Mouse (Mus musculus) c-Kit-positive CD71-negative TER-119-negative erythroid progenitor cells, embryonic 14.5 days (primary cell): Measurements from ENCODE around the gene Dyrk3.
A peak's percentile ranks its signal among the peaks of the same experiment; 100 is the strongest.

Source experiments
- DNase-seq: peaks from one replicate; pipeline ENCODE4 v3.0.0-alpha.2; 2013; ENCODE audit warnings: low read depth

The Dyrk3 gene

DNA sequence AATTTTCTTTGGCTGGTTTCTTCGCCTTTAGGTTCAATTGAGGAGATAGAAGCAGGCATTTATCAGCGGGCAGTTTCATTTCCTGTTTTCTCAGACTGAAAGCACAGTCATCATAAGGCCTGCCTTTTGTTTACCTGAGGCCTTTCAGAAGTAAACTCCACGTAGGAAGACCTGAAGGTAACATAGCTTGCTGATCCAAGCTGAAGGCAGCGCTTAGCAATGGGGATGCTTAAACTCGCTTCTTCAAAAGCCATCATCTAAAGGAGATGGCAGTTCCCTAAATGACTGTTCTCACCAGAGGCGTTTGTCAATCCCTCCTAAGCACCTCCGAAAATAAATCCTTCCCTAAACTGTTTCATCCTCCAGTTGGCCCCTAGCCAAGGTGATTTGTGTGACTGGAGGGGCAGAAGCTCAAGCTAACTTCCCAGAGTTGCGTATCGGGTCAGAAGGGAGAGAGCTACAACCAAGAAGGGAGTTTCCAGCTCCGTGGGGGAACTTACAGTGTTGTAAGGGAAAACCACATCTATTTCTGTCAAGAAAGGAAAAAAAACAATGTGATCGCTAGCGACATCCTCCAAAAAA, 27.5 kb downstream of the Dyrk3 start:
- DNase-seq: no peak

DNA sequence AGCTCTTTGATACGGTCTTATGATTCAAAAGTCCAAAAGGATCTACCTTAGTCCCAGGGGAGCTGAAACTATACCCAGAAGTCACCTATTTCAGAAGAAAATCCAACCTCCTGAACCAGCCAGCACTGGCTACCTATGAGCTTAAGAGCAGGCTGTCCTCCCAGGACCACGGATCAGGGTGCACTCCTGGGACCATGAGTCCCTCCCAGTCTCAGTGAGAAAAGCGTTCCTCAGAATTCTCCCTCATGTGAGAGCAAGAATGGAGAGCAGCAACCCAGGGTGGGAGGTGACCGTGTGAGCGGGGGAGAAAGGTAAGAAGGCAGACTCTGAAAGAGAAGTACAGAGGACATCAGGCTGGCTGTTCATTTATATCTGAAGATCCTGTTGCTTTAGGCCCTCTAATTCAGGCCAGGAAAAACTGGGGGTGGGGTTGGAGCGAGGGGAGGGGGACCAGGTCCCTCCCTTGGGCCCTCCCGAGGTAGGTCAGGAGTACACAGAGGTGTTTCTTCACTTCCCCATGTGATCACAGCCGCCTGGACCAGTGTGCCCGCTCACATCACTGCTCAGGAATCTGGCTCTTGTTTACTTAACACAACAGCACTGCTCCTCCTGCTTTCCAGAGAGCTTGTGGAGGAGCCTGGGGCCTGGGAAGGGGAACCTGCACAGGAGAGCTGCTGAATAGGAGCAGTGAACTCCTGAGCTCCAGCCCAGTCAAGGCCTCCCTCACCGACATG, 30.4 kb downstream of the Dyrk3 start:
- DNase-seq: no peak

DNA sequence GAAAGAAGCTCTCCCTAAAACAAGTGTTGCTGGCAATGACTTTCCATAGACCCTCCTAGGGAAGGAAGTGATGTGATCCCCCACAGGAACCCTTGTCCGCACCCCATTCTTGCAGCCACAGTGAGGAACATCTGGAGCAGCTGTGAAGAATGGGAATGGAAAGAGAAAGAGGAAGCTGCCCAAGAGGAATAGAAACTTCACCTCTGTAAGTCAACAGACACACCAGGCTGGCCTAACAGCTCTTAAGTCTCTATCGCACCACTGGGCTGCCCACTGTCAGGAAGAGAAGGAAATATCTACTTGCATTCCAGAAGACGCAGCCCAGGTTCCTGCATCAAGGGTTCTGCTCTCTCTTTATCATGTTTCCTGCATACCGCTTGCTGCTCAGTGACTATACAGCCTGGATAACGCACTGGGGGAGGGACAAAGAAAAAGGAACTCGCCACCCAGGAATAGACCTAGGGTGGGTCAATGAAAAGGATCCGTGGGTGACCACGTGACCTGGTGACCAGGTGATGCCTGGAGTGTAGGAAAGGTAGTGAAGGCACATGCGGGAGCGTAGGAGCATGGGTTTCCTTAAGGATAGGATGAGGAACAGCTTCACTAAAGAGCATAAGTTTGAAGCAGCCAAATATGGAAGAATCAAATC, 34.2 kb downstream of the Dyrk3 start:
- no peak for DNase-seq

DNA sequence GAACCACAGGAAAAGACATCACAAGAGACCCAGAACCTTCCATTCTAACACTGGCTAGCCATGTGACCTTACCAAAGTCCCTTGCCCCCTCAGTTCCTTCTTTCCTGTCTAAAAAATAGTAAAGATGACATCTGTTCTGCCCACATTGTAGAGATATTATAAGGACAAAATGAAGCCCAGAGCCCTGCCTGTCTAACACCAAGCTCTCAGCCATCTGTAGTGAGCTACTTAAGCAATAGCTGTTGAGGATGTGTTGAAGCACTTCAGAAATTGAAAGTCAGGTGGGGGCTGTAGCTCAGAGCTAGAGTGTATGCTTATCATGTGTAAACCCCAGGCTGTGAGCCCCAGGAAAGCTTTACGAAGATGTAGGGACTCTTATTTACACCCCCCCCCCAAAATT, 37.3 kb downstream of the Dyrk3 start:
- no peak for DNase-seq

DNA sequence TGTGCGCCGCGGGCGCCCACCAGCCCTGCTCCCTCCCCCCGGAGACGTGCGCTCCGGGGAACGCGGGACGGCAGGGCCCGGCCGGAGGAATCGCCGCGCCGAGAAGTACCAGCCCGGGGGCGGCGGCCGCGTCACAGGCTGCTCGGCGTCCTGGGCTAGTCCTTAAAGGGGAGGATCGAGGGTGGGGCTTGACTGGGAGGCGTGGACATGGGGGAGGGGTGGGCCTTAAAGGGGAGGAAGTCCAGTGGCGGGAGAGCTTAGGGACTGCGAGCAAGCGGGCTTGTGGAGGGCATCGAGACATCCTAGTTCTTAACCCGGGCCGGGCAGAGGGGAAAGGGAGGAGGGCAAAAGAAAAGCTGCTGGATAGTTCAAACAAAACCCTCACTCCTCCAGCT, 40.4 kb downstream of the Dyrk3 start, which contains the start of gene Mapkapk2:
TSS of gene Mapkapk2 (minus strand) at position 127 of the 395 bp plus-strand sequence.
- DNase-seq: peak; percentile 90

DNA sequence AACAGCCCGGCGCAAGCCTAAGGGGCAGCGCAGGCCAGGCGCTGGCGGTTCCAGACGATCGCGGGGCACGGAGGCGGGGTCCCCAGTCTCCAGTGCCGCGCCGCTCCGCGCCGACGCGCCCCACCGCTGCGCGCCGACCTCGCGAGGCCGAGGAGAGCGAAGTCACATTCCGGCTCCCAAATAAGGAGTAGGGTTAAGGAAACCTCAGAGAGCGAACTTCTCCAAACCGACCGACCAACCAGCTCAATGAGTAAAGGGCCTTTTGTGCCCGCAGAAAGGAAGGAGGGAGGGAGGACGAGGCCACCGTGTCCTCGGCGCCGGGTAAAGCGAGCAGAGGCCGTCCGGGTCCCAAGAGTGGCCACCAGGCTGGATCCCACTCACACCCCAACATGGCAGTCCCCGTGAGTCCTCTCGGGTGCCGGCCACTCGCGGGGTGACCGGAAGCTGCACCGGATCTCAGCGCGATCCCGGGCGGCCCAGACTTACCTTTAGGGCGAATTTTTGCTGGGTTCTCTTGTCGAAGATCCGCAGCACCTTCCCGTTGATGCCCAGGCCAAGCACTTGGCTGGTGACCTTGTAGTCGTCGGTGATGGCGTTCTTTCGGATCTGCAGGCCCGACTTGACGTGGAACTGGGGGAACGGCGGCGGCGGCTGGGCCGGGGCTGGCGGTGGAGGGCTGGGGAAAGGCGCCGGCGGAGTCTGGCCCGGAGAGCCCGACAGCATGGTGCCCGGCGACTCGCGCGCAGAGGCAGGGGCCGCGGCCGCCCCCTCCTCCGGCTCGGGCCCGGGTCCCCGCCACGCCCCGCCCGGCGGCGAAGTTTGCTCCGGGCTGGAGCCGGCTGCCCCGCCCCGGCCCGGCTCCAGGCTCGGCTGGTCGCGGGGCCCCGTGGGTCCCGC, 41.1 kb downstream of the Dyrk3 start:
- DNase-seq: no peak

DNA sequence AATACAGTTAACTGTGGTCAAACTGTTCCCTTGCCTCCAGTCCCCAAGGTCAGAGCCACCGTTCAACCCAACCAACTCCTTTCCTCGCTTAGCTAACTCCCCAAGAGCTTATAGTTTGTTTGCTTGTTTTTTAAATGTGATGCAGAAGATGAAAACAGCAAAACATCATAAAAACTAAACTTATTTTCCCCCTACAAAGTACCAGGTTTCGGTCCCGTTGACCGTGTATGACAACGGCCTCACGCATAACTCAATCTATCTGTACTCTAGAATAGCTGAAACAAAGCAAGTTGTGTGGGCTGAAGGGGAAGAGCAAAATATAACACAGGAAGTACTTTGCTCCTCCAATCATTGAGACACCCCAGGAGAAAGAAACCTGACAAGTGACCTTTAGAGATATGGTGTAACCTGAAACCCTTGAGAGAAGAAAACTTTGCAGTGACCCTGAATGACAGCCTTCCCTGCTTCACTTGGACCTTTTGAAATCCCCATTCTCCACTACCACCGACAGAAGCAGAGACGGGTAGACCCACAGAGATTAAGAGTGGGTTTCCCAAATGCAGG, 41.9 kb downstream of the Dyrk3 start:
- DNase-seq: no peak

DNA sequence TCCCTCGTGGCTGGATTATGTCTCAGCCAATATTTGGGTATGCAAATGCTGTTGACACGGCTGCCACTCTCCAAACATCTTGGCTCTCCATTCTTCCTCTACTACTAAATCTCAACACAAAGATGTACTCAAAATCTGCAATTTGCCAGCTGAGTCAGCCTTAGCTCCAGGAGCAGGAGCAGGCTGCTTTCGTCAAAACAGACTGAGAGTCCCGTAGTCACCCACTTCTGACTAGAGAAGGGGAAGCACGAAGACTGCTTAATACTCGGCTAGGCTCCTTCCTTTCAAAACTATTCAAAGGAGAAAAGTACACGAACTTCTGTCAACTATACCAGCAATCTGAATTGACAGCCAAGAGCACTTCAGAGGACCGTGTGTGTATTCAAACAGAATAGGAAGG, 42.6 kb downstream of the Dyrk3 start:
- DNase-seq: no peak

DNA sequence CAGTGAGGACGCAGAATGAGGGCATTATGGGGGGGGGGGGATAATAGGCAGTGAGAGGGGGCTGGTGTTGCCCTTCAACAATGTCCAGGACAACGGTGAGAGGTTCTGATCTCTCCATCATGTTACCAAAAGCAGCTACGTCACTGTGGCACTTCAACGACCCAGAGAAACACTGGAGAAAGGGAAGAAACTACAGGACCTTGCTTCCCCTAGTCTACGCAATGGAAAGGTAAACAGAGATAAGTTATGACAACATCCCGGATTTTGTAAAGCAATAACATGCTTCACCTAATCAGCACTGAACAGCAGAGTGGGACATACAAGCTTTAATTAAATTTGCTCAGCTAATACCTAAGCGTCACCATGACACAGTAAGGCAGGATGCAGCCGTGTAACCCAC, 44.3 kb downstream of the Dyrk3 start:
- no peak for DNase-seq

DNA sequence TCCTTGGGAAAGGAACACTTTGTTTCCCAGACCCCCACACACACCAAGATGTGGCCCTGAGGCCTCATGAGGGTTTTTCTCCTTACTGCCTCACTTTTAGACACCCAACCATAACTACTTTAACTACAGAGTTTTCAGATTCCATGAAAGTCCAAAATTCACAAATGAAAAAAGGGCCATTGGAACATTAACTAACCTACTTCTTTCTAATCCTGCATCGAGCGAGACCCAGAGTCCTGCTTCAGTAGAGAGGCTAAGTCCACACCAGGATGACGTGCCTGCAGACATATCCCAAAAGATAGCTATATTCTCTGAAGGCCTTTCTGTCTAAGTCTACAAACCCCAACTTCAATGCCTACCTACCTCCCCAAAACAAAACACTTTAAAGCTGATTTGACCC, 45.3 kb downstream of the Dyrk3 start:
- DNase-seq: no peak

DNA sequence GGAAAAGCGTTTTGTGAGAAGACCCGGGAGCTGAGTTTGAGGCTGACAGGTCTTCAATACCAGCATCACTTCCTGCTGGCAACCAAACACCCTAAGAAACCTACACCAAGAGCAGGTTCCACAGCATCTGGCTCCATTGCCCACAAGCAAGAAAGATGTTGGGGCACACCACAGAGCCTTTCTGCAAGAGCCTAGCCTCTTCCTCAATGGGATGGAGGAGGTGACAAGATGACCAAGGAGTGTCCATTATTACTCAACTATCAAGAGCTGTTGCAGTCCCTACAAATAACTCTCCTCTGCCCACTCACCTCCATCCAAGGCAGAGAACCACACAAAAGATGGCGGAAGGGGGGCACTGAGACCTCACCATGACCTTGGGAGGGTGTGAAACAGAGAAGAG, 46.0 kb downstream of the Dyrk3 start:
- DNase-seq: no peak

DNA sequence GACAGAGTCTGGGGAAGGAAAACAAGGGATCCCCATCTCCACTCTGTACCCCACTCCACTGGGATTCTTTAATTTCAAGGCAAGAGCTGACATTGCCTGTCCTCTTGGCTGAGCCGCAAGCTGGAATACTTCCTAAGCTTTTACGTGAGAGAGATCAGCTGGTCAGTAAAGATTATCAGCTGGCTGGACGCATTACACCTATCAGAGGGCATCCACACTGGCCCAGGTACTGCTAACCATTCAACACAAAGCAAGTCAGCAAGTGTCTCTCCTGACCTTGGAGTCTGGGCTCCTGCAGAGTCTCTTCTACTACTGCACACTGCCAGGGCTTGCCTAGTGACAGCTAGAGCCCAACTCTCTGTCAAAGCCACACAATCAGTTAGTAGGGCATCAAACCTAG, 46.7 kb downstream of the Dyrk3 start:
- no peak for DNase-seq

DNA sequence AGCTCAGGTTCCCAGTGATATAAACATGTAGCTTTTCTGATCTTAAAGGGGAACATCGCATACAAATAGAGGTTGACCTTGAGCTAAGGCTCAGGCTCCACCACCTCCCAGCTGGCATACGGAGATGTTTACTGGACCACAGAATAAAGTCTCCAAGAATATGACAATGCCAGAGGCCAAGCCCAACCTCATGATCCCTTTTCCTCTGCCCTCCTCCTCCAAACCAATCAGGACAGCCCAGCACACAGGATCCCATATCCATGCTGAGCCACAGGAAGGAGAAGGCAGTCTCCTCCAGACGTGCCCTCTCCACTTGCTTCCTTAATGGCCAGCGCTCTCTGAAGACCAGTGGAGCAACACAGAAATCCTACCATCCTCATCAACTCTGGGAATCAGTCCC, 47.3 kb downstream of the Dyrk3 start:
- DNase-seq: no peak

DNA sequence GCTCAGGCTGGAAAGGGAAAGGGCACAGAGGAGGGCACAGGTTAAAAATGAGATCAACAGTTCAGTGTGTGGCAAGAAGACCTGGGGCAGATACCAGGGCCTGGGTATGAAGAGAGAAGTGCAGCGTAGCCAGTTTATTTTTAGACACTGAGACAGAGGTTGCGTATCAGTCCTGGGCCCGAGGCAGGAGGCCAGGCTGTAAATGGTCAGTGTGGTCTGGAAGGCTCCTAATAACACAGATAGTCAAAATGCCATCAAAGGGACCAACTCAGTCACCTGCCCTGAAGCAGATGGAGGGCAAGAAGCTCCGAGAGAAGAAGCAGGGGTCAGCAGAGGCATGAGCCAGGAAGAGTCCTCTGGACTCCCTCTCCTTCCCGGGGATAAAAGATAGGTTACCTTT, 47.9 kb downstream of the Dyrk3 start:
- DNase-seq: no peak

DNA sequence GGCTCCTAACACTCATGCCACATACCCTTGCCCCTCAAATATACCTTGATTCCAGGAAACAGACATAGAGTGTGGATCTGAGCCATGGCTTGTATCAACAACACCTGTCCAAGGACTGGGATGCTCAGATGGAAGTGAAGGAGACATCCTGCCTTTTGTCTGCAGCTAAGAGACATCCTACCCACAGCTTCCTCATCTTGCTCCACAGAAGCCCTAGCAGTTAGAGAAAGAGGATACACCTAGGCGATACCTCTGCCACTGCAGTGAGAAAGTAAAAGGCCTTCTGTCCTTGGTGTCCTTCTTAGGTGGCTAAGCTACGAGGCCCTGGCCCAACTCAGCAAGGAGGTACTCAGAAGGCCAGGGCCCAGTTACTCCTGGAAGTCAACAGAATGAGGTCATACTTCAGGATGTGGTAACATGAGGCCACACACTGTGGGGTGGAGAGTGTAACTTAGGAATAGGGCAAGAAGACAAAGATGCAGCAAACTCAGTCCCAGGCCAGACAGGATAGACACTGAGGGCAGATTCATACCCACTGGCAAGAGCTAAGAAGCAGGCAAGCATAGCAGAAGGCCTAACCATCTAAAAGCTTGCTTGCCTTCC, 48.5 kb downstream of the Dyrk3 start:
- no peak for DNase-seq

DNA sequence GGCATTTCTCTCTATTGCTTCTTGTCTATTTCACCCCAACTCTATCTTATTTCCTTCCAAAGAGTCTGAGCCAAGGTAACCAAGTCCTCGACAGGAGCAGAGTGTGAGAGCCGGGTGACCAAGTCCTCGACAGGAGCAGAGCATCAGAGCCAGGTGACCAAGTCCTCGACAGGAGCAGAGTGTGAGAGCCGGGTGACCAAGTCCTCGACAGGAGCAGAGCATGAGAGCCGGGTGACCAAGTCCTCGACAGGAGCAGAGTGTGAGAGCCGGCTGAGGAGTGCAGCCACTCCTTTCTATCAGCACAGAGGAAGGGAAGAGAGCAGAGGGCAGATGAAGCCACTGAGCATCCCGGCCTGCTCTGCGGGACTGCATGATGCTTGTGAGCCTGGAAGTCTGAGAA, 49.6 kb downstream of the Dyrk3 start:
- no peak for DNase-seq

DNA sequence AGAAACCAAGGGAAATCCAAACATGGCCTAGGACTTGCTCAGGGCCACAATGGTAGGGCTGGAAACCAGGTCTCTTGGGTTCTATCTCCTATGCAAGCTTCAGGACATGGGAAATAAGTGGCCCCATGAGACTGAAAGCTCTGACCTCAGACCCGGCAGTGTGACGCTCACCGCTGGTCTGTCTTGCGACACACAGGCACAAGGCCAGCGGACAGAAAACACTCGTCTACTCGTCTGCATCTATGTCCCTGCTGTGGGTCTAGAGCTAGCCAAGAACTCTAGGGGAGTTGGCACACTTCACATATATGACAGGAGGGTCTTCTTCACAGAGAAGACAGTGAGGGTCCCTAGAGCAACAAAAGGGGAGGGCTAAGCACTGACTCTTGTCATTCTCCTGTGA, 51.2 kb downstream of the Dyrk3 start:
- DNase-seq: no peak

DNA sequence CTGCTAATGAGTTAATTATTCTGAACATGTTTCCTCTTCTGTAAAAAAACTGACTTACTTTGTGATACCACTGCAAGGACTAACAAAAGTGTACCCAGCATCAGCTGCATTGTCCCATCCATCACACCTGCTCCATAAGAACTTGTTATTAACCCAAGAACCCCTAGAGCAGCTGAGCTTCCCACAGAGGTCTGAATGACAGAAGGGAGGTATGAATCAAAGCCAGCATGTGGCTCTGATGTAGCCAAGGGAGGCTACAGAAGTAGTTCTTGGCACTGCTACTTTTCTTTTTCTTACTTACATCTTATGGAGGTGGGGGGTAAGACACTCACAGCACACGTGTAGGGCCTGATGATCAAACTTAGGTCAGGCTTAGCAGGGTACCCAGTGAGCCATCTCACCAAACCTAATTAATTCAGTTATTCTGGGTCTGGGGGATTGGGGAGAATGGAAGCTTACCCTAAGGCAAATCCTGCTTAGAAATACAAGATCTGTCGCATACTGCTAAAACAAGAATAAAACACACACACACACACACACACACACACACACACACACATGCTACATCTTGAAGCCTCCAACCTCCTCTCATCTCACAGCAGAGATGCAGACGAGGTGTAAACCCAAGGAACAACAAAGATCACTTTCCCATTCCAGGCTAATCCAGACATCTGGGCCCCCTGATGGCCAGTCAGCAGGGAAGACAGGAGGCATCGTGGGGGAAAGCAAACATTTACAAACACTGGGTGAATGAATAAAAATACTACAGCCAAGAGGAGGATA, 52.0 kb downstream of the Dyrk3 start:
- no peak for DNase-seq

DNA sequence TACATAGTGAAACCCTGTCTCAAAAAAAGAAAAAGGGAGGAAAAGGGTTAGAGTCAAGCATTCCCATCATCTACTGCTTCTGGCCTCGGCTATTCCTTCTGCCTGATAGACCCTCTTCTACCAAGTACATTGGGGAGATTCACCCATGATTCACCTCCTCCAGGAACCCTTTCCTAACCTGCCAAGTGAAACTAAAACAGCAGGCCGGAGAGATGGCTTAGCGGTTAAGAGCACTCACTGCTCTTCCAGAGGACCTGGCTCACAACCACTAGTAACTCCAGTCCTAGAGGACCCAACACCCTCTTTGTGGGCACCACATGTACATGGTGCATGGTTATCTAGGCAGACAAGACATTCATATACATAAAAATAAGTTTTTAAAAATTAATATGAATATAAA, 52.9 kb downstream of the Dyrk3 start:
- DNase-seq: no peak

DNA sequence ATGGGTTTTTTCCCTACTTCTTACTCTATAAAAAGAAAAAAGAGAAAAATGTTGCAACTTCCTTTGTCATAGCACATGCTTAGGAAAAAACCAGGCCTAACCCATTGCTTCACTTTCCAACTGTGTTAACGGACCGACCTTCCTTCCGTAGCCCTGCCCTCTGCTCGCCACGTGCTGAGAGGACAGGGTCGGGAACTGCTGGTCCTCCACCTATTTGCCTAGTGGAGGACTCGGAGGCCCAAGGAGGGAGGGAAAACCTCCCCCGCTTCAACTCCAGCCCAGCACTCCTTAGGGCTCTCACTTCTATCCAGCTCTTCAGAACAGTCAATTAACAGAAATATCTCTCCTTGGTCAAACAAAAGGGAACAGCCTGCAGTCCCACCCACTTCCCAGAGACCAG, 53.9 kb downstream of the Dyrk3 start:
- no peak for DNase-seq

DNA sequence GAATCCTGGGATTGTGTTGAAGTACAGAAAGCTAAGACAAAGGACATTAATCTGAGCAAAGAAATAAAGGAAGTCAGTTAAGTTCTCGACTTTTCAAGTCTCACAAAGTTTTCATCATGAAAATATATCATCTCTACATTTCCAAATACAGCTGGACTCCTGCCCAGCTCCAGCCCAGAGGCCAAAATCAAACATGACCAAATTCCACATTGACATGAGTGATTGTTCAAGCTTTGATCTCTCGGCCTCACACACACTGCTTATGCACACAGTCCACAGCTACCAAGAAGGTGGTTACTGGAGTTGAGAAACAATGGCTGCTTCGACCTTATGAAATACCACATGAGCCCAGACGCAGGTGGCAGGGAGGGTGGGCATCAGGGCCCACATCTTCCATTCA, 54.5 kb downstream of the Dyrk3 start:
- no peak for DNase-seq
